Mouse (Mus musculus): ENCODE data around the gene Garnl3. TPM values are rescaled to one million over a fixed set of nuclear protein-coding genes. Genes with fewer than 3 reads are reported as not detected.

Garnl3 gene
- polyA plus RNA-seq (2012; rRNA removed), result 0.44 and 0.50 TPM in 2 replicates

GRCm38 (mm10) chr2:33131500-33132092 lies at the start of gene Garnl3:
TSS of gene Garnl3 (minus strand) at chr2:33131654.

DNA sequence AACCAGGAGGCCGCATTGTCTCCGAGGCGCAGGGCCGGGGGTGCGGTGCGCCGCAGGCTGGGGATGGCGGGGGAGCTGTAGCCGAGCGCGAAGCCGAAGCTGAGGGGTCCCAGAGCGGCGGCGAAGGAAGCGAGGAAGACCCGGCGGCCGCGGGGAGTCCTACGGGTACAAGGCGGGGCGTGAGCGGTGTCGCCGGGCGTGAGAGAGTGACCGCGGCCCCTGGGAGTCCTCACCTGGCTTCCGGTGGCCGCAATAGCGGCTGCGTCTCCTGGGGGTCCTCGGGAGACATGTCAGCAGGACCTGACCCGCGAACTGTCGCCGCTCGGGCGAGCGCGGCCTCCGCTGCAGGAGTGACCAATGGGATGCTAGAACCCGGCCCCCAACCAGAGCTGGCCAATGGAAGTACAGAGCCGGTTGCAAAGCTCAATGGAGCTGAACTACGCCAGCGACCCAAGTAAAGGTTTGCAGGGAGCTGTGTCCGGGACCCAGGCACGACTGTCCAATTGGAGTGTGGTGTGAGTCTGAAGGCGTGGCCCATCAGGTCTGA lies 149.7 kb downstream of the Garnl3 start, which contains the start of gene Slc2a8:
TSS of gene Slc2a8 (minus strand) at position 359 of the 547 bp plus-strand sequence.

GRCm38 (mm10) chr2:32961192-32961995 lies 170.1 kb downstream of the Garnl3 start, which contains the start of the genes Rpl12 and Lrsam1:
TSS of gene Rpl12 (plus strand) at chr2:32961559.
TSS of gene Lrsam1 (minus strand) at chr2:32961614.

Other genes with a start within 250 kb of the Garnl3 start
- gene Rpl12, start 170.1 kb downstream of the Garnl3 start, polyA plus RNA-seq (2012; rRNA removed), result 636 and 711 TPM in 2 replicates
- 2.3 and 3.1 TPM in 2 replicates for gene Lrsam1, start 170.0 kb downstream of the Garnl3 start, polyA plus RNA-seq (2012; rRNA removed)
- gene Slc2a8, start 149.6 kb downstream of the Garnl3 start, polyA plus RNA-seq (2012; rRNA removed), result 5.9 and 6.0 TPM in 2 replicates
- 4.5 and 5.3 TPM in 2 replicates for gene Angptl2, start 84.4 kb upstream of the Garnl3 start, polyA plus RNA-seq (2012; rRNA removed)
- 1.4 TPM in 2 replicates for gene Ralgps1, start 239.8 kb upstream of the Garnl3 start, polyA plus RNA-seq (2012; rRNA removed)

Data from liver, embryonic 18 days (tissue).